Mouse (Mus musculus) forebrain, embryonic 11.5 days (tissue): ENCODE data around the gene Ostc. TPM values are rescaled to one million over a fixed set of nuclear protein-coding genes. Genes with fewer than 3 reads are reported as not detected.
A peak's percentile ranks its signal among the peaks of the same experiment; 100 is the strongest.

Source experiments
- ATAC-seq: fragments of 200-750 bp; cut with Nextera tagmentation; replicated peaks from 2 replicates; pipeline ENCODE4 v1.8.0; 2017; ENCODE audit warnings: moderate TSS enrichment; ENCODE audit not compliant: low FRiP score
- DNase-seq: peaks from one replicate; pipeline ENCODE4 v3.0.0-alpha.2; 2017; ENCODE audit warnings: low spot score
- H3K27ac ChIP-seq: fragments of 300-500 bp; sonication (generic); 2 replicates; pipeline ENCODE4 v1.5.1; 2014; ENCODE audit warnings: low read depth, low read length
- H3K27me3 ChIP-seq: fragments of 300-500 bp; sonication (generic); 2 replicates; pipeline ENCODE4 v1.6.1; 2014; ENCODE audit warnings: mild to moderate bottlenecking, low read length, mixed read lengths; ENCODE audit not compliant: control insufficient read depth, insufficient read depth
- H3K36me3 ChIP-seq: fragments of 300-500 bp; sonication (generic); 2 replicates; pipeline ENCODE4 v1.6.1; 2014; ENCODE audit warnings: mild to moderate bottlenecking, low read length, moderate library complexity, mixed read lengths; ENCODE audit not compliant: control insufficient read depth, insufficient read depth
- H3K4me1 ChIP-seq: fragments of 300-500 bp; sonication (generic); replicated peaks from 2 replicates; pipeline ENCODE4 v1.6.1; 2014; ENCODE audit warnings: low read length, mixed read lengths; ENCODE audit not compliant: control insufficient read depth, insufficient read depth
- H3K4me2 ChIP-seq: fragments of 300-500 bp; sonication (generic); 2 replicates; pipeline ENCODE4 v1.6.1; 2014; ENCODE audit warnings: low read depth, mild to moderate bottlenecking, low read length, moderate library complexity, mixed read lengths; ENCODE audit not compliant: severe bottlenecking
- H3K4me3 ChIP-seq: fragments of 300-500 bp; sonication (generic); 2 replicates; pipeline ENCODE4 v1.5.1; 2014; ENCODE audit warnings: low read depth, low read length
- H3K9ac ChIP-seq: fragments of 300-500 bp; sonication (generic); 2 replicates; pipeline ENCODE4 v1.6.1; 2014; ENCODE audit warnings: low read length
- H3K9me3 ChIP-seq: fragments of 300-500 bp; sonication (generic); 2 replicates; pipeline ENCODE4 v1.6.1; 2016; ENCODE audit warnings: low read length, mixed read lengths; ENCODE audit not compliant: control insufficient read depth
- WGBS: fragments of 180-500 bp; shearing (Covaris S2); extraction: QIAGEN DNeasy Blood & Tissue Kit; methylation state at CpG from one replicate; pipeline ENCODE4 v1.1.7; 2014; 5-methylcytosine and 5-hydroxymethylcytosine counted together
- polyA plus RNA-seq: library from polyadenylated mRNA; unstranded; fragments of >200 nt; fragmentation: Nextera tagmentation; extraction: Ambion mirVana; gene quantifications from 2 replicates; pipeline ENCODE4 v1.2.1, GENCODE M21; 2014

The Ostc gene
- polyA plus RNA-seq: 300 and 308 TPM in 2 replicates

GRCm38 (mm10) chr3:130708967-130709924, at the start of gene Ostc:
TSS of gene Ostc (minus strand) at chr3:130709444.
- Histone ChIP-seq H3K27ac (peak within 1 kb of the TSS; percentile 66; the same call in 1 of the 2 replicates), H3K36me3 (no peaks in the 10 kb centered on the region), H3K27me3 (no peaks in the 10 kb centered on the region), H3K4me2 (peak within 1 kb of the TSS; percentile 71), H3K9me3 (no peaks in the 10 kb centered on the region), H3K4me1 (peaks cover 4% of the 10 kb centered on the region; the same call in 1 of the 2 replicates), H3K4me3 (peak within 1 kb of the TSS; percentile 89), H3K9ac (peak within 1 kb of the TSS; percentile 91)
- WGBS: under 1% methylated on average over 45 of the region's 45 CpGs
- peak; percentile 98 for ATAC-seq
- DNase-seq: peak; percentile 96

GRCm38 (mm10) chr3:130758157-130758841, 49.1 kb upstream of the Ostc start:
- 27% methylated on average over 15 of the region's 15 CpGs for WGBS
- ATAC-seq: peak; percentile 76
- DNase-seq: peak; percentile 64
- H3K9me3 ChIP-seq: no peaks in the 10 kb centered on the region
- H3K27me3 ChIP-seq: no peaks in the 10 kb centered on the region
- no peaks in the 10 kb centered on the region for H3K36me3 ChIP-seq
- H3K9ac ChIP-seq: no peak overlapping the region
- peak overlapping the region; percentile 20; the same call in 1 of the 2 replicates for H3K27ac ChIP-seq
- peaks cover 3% of the 10 kb centered on the region; the same call in 1 of the 2 replicates for H3K4me1 ChIP-seq
- H3K4me3 ChIP-seq: no peak overlapping the region
- H3K4me2 ChIP-seq: peak overlapping the region; percentile 26; the same call in 1 of the 2 replicates

GRCm38 (mm10) chr3:130757117-130757852, 48.0 kb upstream of the Ostc start:
- Histone ChIP-seq H3K4me2 (peak overlapping the region; percentile 26; the same call in 1 of the 2 replicates), H3K9me3 (no peaks in the 10 kb centered on the region), H3K27me3 (no peaks in the 10 kb centered on the region), H3K9ac (no peak overlapping the region), H3K36me3 (no peaks in the 10 kb centered on the region), H3K4me1 (peaks cover 3% of the 10 kb centered on the region; the same call in 1 of the 2 replicates), H3K27ac (peak overlapping the region; percentile 47; the same call in 1 of the 2 replicates), H3K4me3 (no peak overlapping the region)
- ATAC-seq (peak; percentile 57), DNase-seq (peak; percentile 71)
- WGBS: 65% methylated on average over 8 of the region's 8 CpGs

GRCm38 (mm10) chr3:130749206-130749605, 40.0 kb upstream of the Ostc start:
- Histone ChIP-seq H3K27ac (no peak overlapping the region), H3K9ac (no peak overlapping the region), H3K9me3 (no peaks in the 10 kb centered on the region; the same call in 1 of the 2 replicates), H3K4me2 (no peak overlapping the region), H3K4me1 (peaks cover 5% of the 10 kb centered on the region; the same call in 1 of the 2 replicates), H3K36me3 (no peaks in the 10 kb centered on the region), H3K4me3 (no peak overlapping the region), H3K27me3 (no peaks in the 10 kb centered on the region)
- ATAC-seq (no peak), DNase-seq (no peak)
- 92% methylated on average over 3 of the region's 3 CpGs for WGBS

GRCm38 (mm10) chr3:130746673-130747619, 37.7 kb upstream of the Ostc start:
- 20% methylated on average over 10 of the region's 10 CpGs for WGBS
- no peaks in the 10 kb centered on the region for H3K27me3 ChIP-seq
- H3K4me2 ChIP-seq: no peak overlapping the region
- no peaks in the 10 kb centered on the region; the same call in 1 of the 2 replicates for H3K9me3 ChIP-seq
- DNase-seq: no peak
- H3K27ac ChIP-seq: peak overlapping the region; percentile 8; the same call in 1 of the 2 replicates
- H3K9ac ChIP-seq: no peak overlapping the region
- H3K4me1 ChIP-seq: peaks cover 5% of the 10 kb centered on the region; the same call in 1 of the 2 replicates
- no peak overlapping the region for H3K4me3 ChIP-seq
- no peaks in the 10 kb centered on the region for H3K36me3 ChIP-seq
- ATAC-seq: peak; percentile 21; the same call in 1 of the 2 replicates

GRCm38 (mm10) chr3:130737652-130738361, 28.6 kb upstream of the Ostc start:
- Histone ChIP-seq H3K27me3 (no peaks in the 10 kb centered on the region), H3K4me3 (no peak overlapping the region), H3K9me3 (no peaks in the 10 kb centered on the region), H3K9ac (no peak overlapping the region), H3K27ac (no peak overlapping the region), H3K36me3 (no peaks in the 10 kb centered on the region), H3K4me1 (no peaks in the 10 kb centered on the region; the same call in 1 of the 2 replicates), H3K4me2 (0 out of 2 replicates have a peak overlapping the region, but pooled peaks have one; percentile 12)
- WGBS: 40% methylated on average over 21 of the region's 21 CpGs
- DNase-seq (no peak), ATAC-seq (peak; percentile 57)

GRCm38 (mm10) chr3:130736758-130737157, 27.5 kb upstream of the Ostc start:
- WGBS: 44% methylated on average over 4 of the region's 4 CpGs
- H3K27ac ChIP-seq: no peak overlapping the region
- H3K9ac ChIP-seq: no peak overlapping the region
- ATAC-seq (no peak), DNase-seq (no peak)
- no peaks in the 10 kb centered on the region for H3K9me3 ChIP-seq
- no peaks in the 10 kb centered on the region; the same call in 1 of the 2 replicates for H3K4me1 ChIP-seq
- H3K4me2 ChIP-seq: no peak overlapping the region
- H3K4me3 ChIP-seq: no peak overlapping the region
- no peaks in the 10 kb centered on the region for H3K36me3 ChIP-seq
- H3K27me3 ChIP-seq: no peaks in the 10 kb centered on the region
